Mouse (Mus musculus) lung, embryonic 14.5 days (tissue): ENCODE measurements around the gene Fmnl3. TPM values are rescaled to one million over a fixed set of nuclear protein-coding genes. Genes with fewer than 3 reads are reported as not detected.

Experiments
- ATAC-seq: fragments of 200-750 bp; cut with Nextera tagmentation; 2 replicates; pipeline ENCODE4 v1.8.0; 2017; ENCODE audit warnings: mild to moderate bottlenecking, moderate TSS enrichment, moderate library complexity; ENCODE audit not compliant: insufficient read depth
- DNase-seq: peaks from one replicate; pipeline ENCODE4 v3.0.0-alpha.2; 2015
- H3K27ac ChIP-seq: fragments of 300-500 bp; sonication (generic); 2 replicates; pipeline ENCODE4 v1.5.1; 2014; ENCODE audit warnings: low read depth, mild to moderate bottlenecking, moderate library complexity
- H3K27me3 ChIP-seq: fragments of 300-500 bp; sonication (generic); 2 replicates; pipeline ENCODE4 v1.6.1; 2014; ENCODE audit warnings: low read length, control low read depth; ENCODE audit not compliant: insufficient read depth
- H3K36me3 ChIP-seq: fragments of 300-500 bp; sonication (generic); 2 replicates; pipeline ENCODE4 v1.6.1; 2014; ENCODE audit warnings: control low read depth; ENCODE audit not compliant: insufficient read depth
- H3K4me1 ChIP-seq: fragments of 300-500 bp; sonication (generic); 2 replicates; pipeline ENCODE4 v1.6.1; 2014; ENCODE audit warnings: antibody characterized with exemption, control low read depth; ENCODE audit not compliant: insufficient read depth
- H3K4me2 ChIP-seq: fragments of 300-500 bp; sonication (generic); 2 replicates; pipeline ENCODE4 v1.6.1; 2014; ENCODE audit warnings: mild to moderate bottlenecking
- H3K4me3 ChIP-seq: fragments of 300-500 bp; sonication (generic); 2 replicates; pipeline ENCODE4 v1.5.1; 2014; ENCODE audit warnings: low read depth, low read length
- H3K9ac ChIP-seq: fragments of 300-500 bp; sonication (generic); 2 replicates; pipeline ENCODE4 v1.6.1; 2014
- H3K9me3 ChIP-seq: fragments of 300-500 bp; sonication (generic); 2 replicates; pipeline ENCODE4 v1.6.1; 2016; ENCODE audit warnings: low read depth, low read length, control low read depth
- CTCF ChIP-seq: IDR thresholded peaks from 2 replicates; pipeline ENCODE4 v1.5.1; 2016; ENCODE audit warnings: antibody characterized with exemption, low read depth
- WGBS: fragments of 180-500 bp; shearing (Covaris S2); extraction: QIAGEN DNeasy Blood & Tissue Kit; methylation state at CpG from one replicate; pipeline ENCODE4 v1.1.7; 2014; 5-methylcytosine and 5-hydroxymethylcytosine counted together
- polyA plus RNA-seq: library from polyadenylated mRNA; unstranded; fragments of >200 nt; fragmentation: Nextera tagmentation; extraction: Ambion mirVana; gene quantifications from 2 replicates; pipeline ENCODE4 v1.2.1, GENCODE M21; 2014

The Fmnl3 gene
- polyA plus RNA-seq, 1 experiment from 2014 or later = 33.5 TPM

DNA sequence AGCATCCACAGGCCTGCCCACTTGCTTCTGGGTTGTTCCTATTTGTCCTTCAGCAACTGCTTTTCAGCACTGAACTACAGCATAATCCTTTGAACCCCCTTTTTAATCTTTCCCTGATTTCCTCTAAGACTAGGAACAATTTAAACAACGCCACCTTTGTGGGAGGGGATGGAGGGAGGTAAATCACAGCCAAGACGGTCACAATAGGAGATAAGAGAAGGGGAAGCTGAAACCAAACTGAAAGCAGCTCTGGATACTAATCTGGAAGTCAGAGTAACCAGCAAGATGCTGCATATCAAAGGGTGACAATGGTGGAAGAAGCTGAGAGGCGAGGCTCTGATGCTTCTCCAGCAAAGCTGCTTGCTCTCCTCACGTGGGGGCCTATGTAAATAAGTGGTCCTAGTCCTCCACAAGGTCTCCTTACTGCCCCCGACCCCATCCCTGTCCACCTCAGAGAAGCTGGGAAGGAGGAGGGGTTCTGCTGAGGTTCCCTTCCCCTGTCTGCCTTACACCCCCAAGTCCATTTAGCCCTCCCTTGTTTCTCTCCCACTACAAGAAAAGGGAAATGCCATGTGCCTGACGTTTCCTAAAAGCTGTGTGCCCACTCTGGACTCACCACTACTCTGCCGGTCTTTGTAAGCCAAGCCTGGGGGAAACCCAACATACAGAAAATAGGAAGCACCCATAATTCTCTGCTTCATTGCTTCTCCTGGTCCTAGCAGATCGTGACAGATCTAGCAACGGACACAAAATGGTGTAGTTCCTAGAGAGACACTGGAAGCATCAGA is 27.9 kb downstream of the Fmnl3 start:
- H3K9ac ChIP-seq = no peak overlapping the region
- 41% methylated on average over 9 of the region's 9 CpGs for WGBS

GRCm38 (mm10) chr15:99341102-99341501 is 29.2 kb downstream of the Fmnl3 start:
- Histone ChIP-seq H3K36me3 (no peaks in the 10 kb centered on the region), H3K4me3 (no peak overlapping the region), H3K9ac (no peak overlapping the region), H3K27ac (no peak overlapping the region), H3K27me3 (no peaks in the 10 kb centered on the region), H3K4me2 (no peak overlapping the region), H3K4me1 (peaks cover 36% of the 10 kb centered on the region), H3K9me3 (no peaks in the 10 kb centered on the region)
- TF ChIP-seq CTCF = no peak
- WGBS = 68% methylated on average over 3 of the region's 3 CpGs
- DNase-seq (no peak), ATAC-seq (no peak)

More for the DNA sequence above, 27.9 kb downstream of the Fmnl3 start:
- peak overlapping the region; percentile 86; the same call in 1 of the 2 replicates for H3K27ac ChIP-seq
- DNase-seq (no peak), ATAC-seq (no peak)
- H3K9me3 ChIP-seq = no peaks in the 10 kb centered on the region
- no peak overlapping the region for H3K4me2 ChIP-seq
- no peaks in the 10 kb centered on the region for H3K36me3 ChIP-seq
- peaks cover 36% of the 10 kb centered on the region for H3K4me1 ChIP-seq
- no peaks in the 10 kb centered on the region for H3K27me3 ChIP-seq
- no peak overlapping the region for H3K4me3 ChIP-seq
- TF ChIP-seq CTCF = no peak

DNA sequence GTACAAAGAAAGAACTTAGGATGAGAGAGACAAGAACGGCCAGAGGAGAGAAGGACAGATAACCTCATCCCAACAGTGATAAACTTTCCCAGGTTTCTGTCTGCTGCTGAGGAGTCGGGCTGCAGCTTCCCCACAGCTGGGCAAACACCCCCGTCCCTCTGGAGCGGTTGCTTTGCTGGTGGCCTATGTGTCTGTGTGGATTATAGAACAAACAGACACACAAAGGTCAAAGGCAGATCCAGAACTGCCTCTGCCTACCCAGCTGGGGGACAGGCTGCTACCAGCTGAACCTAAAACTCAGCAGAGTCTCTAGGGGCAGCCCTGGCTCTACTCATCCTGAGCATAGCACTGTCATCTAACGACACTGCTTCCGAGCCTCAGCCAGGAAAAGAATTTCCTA is 30.6 kb downstream of the Fmnl3 start:
- TF ChIP-seq CTCF = no peak
- H3K9me3 ChIP-seq = no peaks in the 10 kb centered on the region
- DNase-seq (peak; percentile 48), ATAC-seq (no peak)
- H3K27me3 ChIP-seq = no peaks in the 10 kb centered on the region
- H3K4me3 ChIP-seq = no peak overlapping the region
- H3K27ac ChIP-seq = no peak overlapping the region; the same call in 1 of the 2 replicates
- 18% methylated on average over 6 of the region's 6 CpGs for WGBS
- H3K4me2 ChIP-seq = no peak overlapping the region
- no peaks in the 10 kb centered on the region for H3K36me3 ChIP-seq
- no peak overlapping the region for H3K9ac ChIP-seq
- peaks cover 37% of the 10 kb centered on the region for H3K4me1 ChIP-seq

DNA sequence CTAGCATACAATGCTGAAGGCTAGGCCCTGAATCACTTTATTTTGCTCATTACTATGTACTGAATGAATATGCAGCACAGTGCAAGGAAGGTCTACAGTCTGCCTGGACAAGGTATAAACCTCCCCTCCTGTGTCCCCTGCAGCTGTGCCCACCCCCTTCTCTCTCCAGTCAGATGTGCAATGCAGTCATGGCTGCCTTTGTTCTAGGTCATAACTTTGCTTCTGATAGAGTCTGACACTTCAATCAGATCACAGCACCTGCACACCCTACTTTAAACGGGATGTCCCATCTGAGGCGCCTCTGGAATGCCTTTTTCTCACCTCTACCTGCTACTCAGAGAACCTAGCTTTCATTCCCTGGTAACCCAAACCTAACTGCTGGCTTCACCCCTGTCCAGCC is 31.4 kb downstream of the Fmnl3 start:
- Histone ChIP-seq H3K4me2 (no peak overlapping the region), H3K4me1 (peaks cover 37% of the 10 kb centered on the region), H3K4me3 (no peak overlapping the region), H3K36me3 (no peaks in the 10 kb centered on the region), H3K9me3 (no peaks in the 10 kb centered on the region), H3K9ac (no peak overlapping the region), H3K27me3 (no peaks in the 10 kb centered on the region), H3K27ac (no peak overlapping the region)
- no peak for DNase-seq
- no peak for TF ChIP-seq CTCF
- 60% methylated on average over 2 of the region's 2 CpGs for WGBS
- ATAC-seq = no peak

- Histone ChIP-seq H3K4me1 (peaks cover 34% of the 10 kb centered on the region), H3K27ac (peak overlapping the region; percentile 9; the same call in 1 of the 2 replicates), H3K27me3 (no peaks in the 10 kb centered on the region), H3K9ac (no peak overlapping the region), H3K9me3 (no peaks in the 10 kb centered on the region), H3K4me2 (no peak overlapping the region), H3K4me3 (no peak overlapping the region), H3K36me3 (peaks cover 13% of the 10 kb centered on the region; the same call in 1 of the 2 replicates)
- 65% methylated on average over 8 of the region's 8 CpGs for WGBS
- ATAC-seq (no peak), DNase-seq (no peak)
- no peak for TF ChIP-seq CTCF
Measured at GRCm38 (mm10) chr15:99335801-99336320, 34.4 kb downstream of the Fmnl3 start.

DNA sequence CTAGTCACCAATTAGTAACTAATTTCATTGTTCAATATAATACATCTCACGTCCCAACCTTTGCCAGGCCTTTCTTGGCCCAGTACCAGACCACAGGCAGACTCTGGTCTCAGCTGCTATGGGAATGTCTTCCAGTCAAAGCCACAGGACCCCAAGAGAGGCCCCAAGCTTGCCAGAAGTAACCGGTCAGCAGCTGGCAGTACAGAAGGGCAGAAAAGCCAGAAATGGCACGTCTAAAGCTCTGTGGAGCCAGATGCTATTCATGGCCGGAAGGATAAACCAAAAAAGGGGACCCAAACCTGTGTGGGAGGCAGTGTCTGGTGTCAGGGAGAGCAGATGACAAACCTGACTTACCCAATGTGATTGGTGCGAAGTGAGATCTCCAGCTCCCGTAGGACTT is 35.8 kb downstream of the Fmnl3 start:
- WGBS = 46% methylated on average over 6 of the region's 6 CpGs
- Histone ChIP-seq H3K4me2 (no peak overlapping the region), H3K4me1 (peaks cover 32% of the 10 kb centered on the region), H3K9me3 (no peaks in the 10 kb centered on the region), H3K36me3 (peaks cover 22% of the 10 kb centered on the region; the same call in 1 of the 2 replicates), H3K4me3 (no peak overlapping the region), H3K27ac (peak overlapping the region; percentile 99; the same call in 1 of the 2 replicates), H3K9ac (no peak overlapping the region; the same call in 1 of the 2 replicates), H3K27me3 (no peaks in the 10 kb centered on the region)
- DNase-seq (peak; percentile 69), ATAC-seq (no peak)
- no peak for TF ChIP-seq CTCF

- H3K4me2 ChIP-seq = peak overlapping the region; percentile 45
- peak overlapping the region; percentile 99 for H3K27ac ChIP-seq
- TF ChIP-seq CTCF = no peak
- WGBS = 56% methylated on average over 3 of the region's 3 CpGs
- ATAC-seq (peak; percentile 59), DNase-seq (peak; percentile 70)
- peak overlapping the region; percentile 46 for H3K9ac ChIP-seq
- no peaks in the 10 kb centered on the region for H3K27me3 ChIP-seq
- peaks cover 32% of the 10 kb centered on the region for H3K4me1 ChIP-seq
- no peak overlapping the region for H3K4me3 ChIP-seq
- peaks cover 30% of the 10 kb centered on the region for H3K36me3 ChIP-seq
- H3K9me3 ChIP-seq = no peaks in the 10 kb centered on the region
Measured at GRCm38 (mm10) chr15:99333676-99334065, 36.6 kb downstream of the Fmnl3 start.
